Mouse (Mus musculus) megakaryocyte progenitor cell, adult 5-6 weeks (primary cell): ENCODE results near the gene Ap2b1. TPM values are rescaled to one million over a fixed set of nuclear protein-coding genes. Genes with fewer than 3 reads are reported as not detected.
"Not testable (repeated sequence)": the region's sequence is repeated elsewhere in the genome, so short reads cannot be mapped to it uniquely, and the experiment has no call there.

Source experiments
- ATAC-seq: replicated peaks from 2 replicates; pipeline ENCODE4 v1.8.0; 2016; ENCODE audit warnings: mild to moderate bottlenecking, moderate TSS enrichment, inconsistent platforms; ENCODE audit not compliant: poor library complexity
- total RNA-seq, 2 experiments: library from RNA; stranded (forward) in 1 of 2; stranded (reverse) in 1 of 2; fragments of 157-497, 149-512 nt in 1 of 2; fragments of 200-1000 nt in 1 of 2; gene quantifications; 2 replicates each; pipeline versions ENCODE4 v1.2.3 to v1.2.4; 2015 to 2017

Gene Ap2b1
- total RNA-seq (2015): 52.4 and 58.5 TPM in 2 replicates
- 51.3 and 67.6 TPM in 2 replicates for total RNA-seq (2017)

DNA sequence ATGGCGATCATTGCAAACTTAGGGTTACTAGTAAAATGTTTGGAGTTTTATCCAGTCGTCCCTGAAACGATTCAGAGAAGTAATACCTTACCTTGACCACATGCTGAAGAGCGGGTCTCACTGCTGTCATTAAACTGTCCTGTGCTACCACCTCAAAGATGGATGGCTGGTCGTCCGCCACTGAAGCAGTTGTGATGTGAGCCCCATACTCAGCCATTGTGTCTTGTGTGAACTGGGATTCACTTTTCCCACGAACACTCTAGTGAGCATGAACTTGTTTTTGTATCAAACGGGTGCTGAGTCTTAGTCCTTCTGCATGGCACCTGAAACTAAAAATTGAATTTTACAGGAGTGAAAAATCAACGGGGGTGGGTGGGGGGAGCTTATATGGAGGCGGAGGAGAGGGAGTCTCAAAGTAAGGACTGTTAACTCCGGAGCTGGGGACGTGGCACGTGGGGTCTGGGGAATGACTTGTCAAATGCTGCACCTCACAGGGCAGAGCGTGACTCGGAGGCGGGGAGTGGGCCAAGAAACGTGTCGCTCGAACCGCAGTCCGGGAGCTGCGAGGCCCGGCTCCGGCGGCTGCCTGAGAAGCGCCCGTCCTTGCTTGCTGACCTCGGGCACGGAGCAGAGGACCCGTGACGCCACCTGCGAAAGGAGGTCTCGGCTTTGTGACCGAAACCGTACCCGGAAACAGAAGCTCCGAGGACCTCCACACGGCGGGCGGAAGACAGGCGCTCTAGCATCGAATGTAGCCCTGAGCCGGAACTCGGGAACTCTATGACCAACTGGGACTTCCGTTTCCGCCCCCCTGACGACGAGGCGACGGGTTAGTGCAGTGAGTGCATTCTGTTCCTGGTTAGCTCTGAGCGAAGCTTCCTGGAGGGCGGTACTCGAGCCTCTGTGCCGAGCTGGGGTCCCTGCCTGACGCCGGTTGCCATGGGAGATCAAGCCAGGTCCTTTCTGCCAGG is at the start of gene Ap2b1:
Ap2b1 (plus strand) TSS at position 800 of the 971 bp plus-strand sequence.
- peak; percentile 79 for ATAC-seq

- ATAC-seq: not testable (repeated sequence)
These were observed 41.6 kb upstream of the Ap2b1 start for GRCm38 (mm10) chr11:83257211-83257610.

- ATAC-seq: peak; percentile 68
These were observed 36.2 kb upstream of the Ap2b1 start for GRCm38 (mm10) chr11:83262673-83263072.

DNA sequence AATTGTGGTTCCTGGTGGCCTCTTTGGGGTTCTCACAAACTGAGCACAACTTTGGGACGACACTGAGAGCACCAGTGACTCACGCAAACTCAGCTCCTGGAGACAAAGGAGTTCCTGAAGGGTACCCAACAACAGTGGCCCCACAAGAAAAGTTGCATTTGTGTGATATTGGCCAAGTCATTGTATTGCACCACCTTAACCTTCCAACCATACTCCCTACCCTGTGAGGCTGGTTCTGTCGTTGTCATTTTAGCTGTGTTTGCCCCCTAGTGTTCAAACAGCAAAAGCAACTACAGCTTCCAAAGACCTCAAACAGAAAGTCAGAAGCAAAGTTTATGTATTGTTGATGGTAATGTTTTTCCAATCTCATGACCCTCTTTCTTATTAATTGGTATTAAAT is 35.7 kb upstream of the Ap2b1 start:
- peak; percentile 97 for ATAC-seq

DNA sequence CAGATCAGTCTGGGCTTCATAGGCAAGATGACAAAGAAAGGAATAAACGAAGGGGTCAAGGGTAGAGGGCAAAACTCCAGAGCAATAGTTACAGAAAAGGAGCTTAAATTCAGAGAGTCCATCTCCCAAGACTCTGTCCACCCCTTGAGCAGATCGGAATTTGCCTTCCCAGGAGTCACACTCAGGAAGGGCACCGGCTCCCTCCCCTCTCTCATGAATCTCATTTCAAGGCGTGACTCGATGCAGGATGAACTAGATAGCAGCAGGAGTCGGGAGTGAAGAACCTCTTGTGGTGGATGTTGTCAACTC is 28.0 kb upstream of the Ap2b1 start:
- 0 out of 2 replicates have a peak, but pooled peaks have one; percentile 1 for ATAC-seq

DNA sequence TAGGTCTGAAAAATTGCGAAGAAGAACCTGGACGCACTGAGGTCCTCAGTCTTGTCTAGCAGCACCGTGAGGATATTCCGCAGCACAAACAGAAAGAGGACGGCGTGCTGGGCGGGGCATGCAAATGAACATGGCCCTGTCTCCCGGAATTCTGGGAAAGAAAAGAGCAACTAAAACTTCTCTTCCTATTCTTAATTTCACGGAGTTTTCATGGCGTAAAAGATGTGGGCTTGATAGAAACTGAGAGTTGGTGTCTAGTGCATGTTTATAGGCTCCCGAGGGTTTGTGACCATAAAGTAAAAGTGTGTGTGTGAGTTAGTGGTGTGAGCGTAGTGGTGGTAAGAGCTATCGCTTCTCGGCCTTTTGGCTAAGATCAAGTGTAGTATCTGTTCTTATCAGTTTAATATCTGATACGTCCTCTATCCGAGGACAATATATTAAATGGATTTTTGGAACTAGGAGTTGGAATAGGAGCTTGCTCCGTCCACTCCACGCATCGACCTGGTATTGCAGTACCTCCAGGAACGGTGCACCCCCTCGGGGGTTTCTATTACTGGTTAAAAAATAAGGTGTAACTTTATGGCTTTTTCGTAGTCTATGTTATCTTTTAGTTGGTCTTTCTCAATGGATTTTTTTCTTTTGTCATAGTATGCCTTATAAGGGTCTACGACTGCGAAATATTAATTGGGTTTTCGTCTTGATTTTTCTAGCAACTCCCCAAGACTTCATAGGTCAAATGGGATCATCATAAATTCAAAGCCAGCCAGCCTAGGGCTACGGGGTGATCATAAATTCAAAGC is 27.5 kb upstream of the Ap2b1 start:
- ATAC-seq: peak; percentile 76

DNA sequence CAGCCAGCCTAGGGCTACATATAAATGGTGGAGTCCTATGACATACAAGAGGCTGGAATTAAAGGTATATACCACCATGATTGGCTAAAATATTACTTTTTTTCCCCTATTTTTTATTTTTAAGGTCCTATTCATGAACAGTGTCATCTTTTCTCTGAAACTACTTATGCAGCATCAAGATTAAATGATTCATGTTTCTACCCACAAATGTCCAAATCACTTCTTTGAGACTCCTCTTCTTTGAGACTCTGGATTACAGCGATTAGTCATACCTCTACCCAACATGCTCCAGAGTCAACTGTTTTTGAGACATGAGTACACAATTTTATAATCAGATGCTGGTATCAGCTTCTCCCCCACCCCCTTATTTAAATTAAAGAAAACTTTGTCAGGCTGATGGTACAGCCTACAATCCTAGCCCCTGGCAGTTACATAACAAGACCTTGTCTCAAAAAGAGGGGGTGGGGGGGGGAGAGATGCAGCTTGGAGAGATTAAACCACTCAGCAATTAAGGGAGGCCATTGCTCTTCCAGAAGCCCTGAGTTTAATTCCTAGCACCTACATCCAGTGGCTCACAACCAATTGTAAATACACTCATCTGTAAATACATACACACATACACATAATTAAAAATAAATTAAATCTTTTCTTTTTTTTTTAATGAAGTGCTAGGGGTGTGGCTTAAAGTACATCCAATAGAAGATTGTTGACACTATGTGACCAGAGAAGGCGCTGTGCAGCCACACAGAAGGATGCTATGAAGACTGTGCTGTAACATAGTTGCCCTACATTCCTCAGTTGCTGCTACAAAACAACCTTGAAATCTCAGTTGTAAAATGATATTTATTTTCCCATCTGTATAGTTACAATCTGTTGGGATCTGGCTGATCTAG is 26.6 kb upstream of the Ap2b1 start:
- peak; percentile 45 for ATAC-seq

- no peak for ATAC-seq
These were observed 22.6 kb upstream of the Ap2b1 start for GRCm38 (mm10) chr11:83276251-83276650.

DNA sequence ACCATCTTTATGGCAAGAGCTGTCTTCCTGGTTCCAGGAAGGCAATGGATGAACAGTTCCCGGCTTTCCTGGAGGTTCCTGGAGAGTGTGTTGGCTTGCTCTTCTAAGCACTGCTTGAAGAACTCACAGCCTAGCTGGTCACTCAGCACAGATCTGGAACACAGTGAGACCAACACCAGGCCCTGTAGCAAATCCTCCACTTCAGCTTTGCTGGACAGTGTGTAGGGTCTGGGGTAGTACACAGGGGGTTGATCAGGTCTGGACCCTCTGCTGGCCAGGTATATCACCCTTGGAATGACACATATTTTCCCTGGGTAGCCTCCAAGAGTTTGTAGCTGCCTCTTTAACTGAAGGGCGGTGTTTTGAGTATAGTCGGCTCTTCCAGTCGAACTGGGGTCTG is 19.8 kb upstream of the Ap2b1 start:
- ATAC-seq: no peak

DNA sequence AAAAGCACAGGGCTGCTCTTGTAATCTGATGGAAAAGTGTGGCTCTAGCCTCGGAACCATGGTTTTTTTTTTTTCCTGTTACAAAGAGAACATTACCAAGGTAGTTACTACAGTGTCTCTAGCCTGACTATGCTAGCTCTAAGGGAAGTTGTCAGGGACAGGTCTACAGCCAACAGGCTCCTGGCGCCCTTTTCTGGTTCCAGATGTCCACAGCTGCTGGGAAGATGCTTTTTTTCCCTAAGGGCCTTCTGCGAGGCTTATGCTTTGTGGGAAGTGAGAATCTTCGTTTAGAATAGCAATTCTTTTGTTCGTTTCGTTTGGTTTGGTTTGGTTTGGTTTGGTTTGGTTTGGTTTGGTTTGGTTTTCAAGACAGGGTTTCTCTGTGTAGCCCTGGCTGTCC is 19.1 kb upstream of the Ap2b1 start:
- ATAC-seq: no peak

DNA sequence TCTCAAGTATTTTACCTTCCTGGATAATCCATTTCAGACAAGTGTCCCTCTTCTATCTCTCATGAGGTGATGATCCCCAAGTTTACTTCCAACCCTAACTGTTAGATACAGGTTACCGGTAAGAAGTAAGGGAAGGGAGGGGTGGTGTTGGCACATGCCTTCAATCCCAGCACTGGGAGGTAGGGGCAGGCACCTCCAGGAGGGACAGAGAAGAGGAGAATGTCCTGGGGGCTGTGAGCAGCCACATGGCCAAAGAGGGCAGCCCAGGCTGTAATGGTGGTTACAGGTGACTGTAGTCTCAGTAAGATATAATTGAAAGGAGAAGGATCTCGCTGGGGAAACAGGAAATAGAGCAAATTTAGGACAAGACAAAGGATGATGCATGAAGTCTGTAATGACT is 16.7 kb upstream of the Ap2b1 start:
- ATAC-seq: no peak

DNA sequence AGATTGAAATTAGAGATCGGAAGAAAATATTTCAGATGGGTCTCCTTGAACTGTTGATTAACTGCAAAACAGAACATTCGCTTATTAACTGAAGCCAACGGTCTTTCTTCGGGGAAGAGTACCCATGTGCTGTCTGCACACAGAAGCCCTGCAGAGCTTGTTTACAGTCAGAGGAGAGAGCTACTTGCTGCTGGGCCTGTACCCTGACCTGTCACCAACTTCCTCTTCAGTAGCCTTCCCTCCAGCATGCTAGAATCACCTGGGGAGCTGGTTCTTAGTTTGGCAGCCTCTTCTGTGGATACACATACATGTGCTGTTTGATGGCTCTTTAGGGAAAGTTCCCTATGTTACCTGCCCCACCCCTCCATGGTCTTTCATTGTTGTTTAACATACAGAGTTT is 13.2 kb upstream of the Ap2b1 start:
- no peak for ATAC-seq

- ATAC-seq: peak; percentile 77
These were observed 12.3 kb upstream of the Ap2b1 start, which contains the start of gene Slfn14 for GRCm38 (mm10) chr11:83286566-83286965. Slfn14 (minus strand) TSS chr11:83286726.

DNA sequence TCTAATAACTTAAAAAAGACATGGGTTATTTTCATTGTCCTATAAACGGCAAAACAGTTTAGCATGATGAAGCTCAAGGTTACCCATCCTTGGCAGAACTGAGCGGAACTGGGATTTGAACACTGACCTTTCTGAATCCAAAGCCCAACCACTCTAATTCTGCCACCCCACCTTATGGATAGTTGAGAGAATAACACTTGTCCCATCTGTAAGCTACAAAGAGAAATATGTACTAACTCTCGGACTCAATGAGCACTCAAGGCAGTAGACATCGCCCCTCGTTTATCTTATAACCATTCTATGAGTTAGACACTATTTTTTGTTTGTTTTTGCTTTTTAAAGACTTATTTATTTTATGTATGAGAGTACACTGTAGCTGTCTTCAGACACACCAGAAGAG is 9.8 kb upstream of the Ap2b1 start:
- ATAC-seq: no peak

DNA sequence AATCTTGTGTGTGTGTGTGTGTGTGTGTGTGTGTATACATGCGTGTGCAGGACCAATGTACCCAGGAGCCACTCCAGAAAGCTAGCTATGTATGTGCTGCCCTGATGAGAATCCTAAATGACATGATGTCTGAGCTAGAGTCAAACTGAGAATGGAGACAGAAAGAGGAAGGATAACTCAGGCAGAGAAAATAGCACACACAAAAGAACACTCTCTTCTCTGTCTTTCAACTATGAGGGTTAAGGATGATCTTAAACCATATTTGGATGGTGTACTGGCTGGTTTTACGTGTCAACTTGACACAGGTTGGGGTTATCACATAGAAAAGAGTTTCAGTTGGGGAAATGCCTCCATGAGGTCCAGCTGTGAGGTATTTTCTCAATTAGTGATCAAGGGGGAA is 9.2 kb upstream of the Ap2b1 start:
- ATAC-seq: no peak

GRCm38 (mm10) chr11:83291375-83292250 is 7.2 kb upstream of the Ap2b1 start:
- ATAC-seq: peak; percentile 98

GRCm38 (mm10) chr11:83292251-83292587 is 6.6 kb upstream of the Ap2b1 start:
- no peak for ATAC-seq

- no peak for ATAC-seq
These were observed 5.6 kb upstream of the Ap2b1 start for GRCm38 (mm10) chr11:83293182-83293581.

DNA sequence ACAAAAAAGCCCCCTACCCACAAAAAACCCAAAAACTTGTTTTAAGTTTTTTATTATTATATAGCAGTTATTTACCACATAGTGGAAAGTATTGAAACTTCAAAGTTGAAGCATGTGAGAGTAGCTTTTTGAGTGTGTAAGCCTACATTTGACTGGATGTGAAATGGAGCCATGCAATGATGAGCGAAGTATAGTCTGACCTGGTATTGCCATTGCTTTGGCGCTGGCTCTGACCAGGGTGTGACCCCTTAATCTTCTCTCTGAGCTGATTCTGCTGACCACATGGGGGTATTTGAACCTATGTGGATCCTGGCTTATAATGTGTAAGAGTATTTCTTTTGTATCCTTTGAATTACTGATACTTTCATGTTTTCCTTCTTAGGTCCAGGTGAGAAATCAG is 4.7 kb upstream of the Ap2b1 start:
- ATAC-seq: no peak

DNA sequence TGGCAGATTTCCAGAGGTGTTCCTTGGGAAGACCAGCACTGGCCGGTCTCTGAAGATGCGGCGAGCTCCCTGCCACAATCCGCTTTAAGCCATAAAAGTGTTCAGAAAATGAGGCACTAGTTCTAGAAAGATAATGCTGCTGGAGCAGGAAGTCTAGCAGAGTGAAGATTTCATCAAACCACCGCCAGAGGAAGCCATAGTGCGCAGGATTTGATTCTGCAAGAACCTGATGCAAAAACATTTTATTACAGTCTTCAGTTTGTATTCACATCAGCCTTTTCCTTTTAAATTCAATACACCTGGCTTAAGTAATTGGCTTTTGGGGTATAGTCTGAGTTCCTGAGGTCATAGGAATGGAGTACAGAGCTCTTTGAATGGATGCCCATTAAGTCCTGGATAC is 1.0 kb upstream of the Ap2b1 start:
- no peak for ATAC-seq
